Mouse (Mus musculus) forebrain, postnatal 0 days (tissue): ENCODE data around the gene 4933430I17Rik. TPM values are rescaled to one million over a fixed set of nuclear protein-coding genes. Genes with fewer than 3 reads are reported as not detected.

Experiments used
- ATAC-seq: fragments of 200-750 bp; cut with Nextera tagmentation; 2 replicates; pipeline ENCODE4 v1.8.0; 2017; ENCODE audit warnings: mild to moderate bottlenecking, moderate library complexity
- DNase-seq: peaks from one replicate; pipeline ENCODE4 v3.0.0-alpha.2; 2015
- H3K27ac ChIP-seq: fragments of 300-500 bp; sonication (generic); 2 replicates; pipeline ENCODE4 v1.5.1; 2014; ENCODE audit warnings: low read depth, mild to moderate bottlenecking, antibody characterized with exemption, low read length, moderate library complexity, mixed read lengths
- H3K27me3 ChIP-seq: fragments of 300-500 bp; sonication (generic); 2 replicates; pipeline ENCODE4 v1.6.1; 2014; ENCODE audit warnings: mild to moderate bottlenecking, low read length, mixed read lengths; ENCODE audit not compliant: insufficient read depth
- H3K36me3 ChIP-seq: fragments of 300-500 bp; sonication (generic); 2 replicates; pipeline ENCODE4 v1.6.1; 2014; ENCODE audit warnings: mild to moderate bottlenecking, moderate library complexity; ENCODE audit not compliant: insufficient read depth
- H3K4me1 ChIP-seq: fragments of 300-500 bp; sonication (generic); 2 replicates; pipeline ENCODE4 v1.6.1; 2014; ENCODE audit warnings: antibody characterized with exemption; ENCODE audit not compliant: insufficient read depth
- H3K4me2 ChIP-seq: fragments of 300-500 bp; sonication (generic); 2 replicates; pipeline ENCODE4 v1.6.1; 2014; ENCODE audit warnings: low read depth, mild to moderate bottlenecking, moderate library complexity
- H3K4me3 ChIP-seq: fragments of 300-500 bp; sonication (generic); 2 replicates; pipeline ENCODE4 v1.5.1; 2014; ENCODE audit warnings: low read depth, low read length, mixed read lengths
- H3K9ac ChIP-seq: fragments of 300-500 bp; sonication (generic); 2 replicates; pipeline ENCODE4 v1.6.1; 2014; ENCODE audit warnings: mild to moderate bottlenecking
- H3K9me3 ChIP-seq: fragments of 300-500 bp; sonication (generic); 2 replicates; pipeline ENCODE4 v1.6.1; 2016; ENCODE audit warnings: low read length
- CTCF ChIP-seq: sonication (generic); IDR thresholded peaks from 2 replicates; pipeline ENCODE4 v1.5.1; 2016; ENCODE audit warnings: antibody characterized with exemption, control low read depth, low read depth
- WGBS: fragments of 180-500 bp; shearing (Covaris S2); extraction: QIAGEN DNeasy Blood & Tissue Kit; methylation state at CpG from one replicate; pipeline ENCODE4 v1.1.7; 2014; 5-methylcytosine and 5-hydroxymethylcytosine counted together
- polyA plus RNA-seq: library from polyadenylated mRNA; unstranded; fragments of >200 nt; fragmentation: Nextera tagmentation; extraction: Ambion mirVana; gene quantifications from 2 replicates; pipeline ENCODE4 v1.2.1, GENCODE M21; 2015
- total RNA-seq: library from RNA; depleted of rRNA; stranded (reverse); fragments of >200 nt; gene quantifications from 2 replicates; pipeline ENCODE4 v1.2.3, GENCODE M21; 2014

The 4933430I17Rik gene
- total and polyA plus RNA-seq, 2 experiments from 2014 or later = 0.38 to 0.50 TPM

DNA sequence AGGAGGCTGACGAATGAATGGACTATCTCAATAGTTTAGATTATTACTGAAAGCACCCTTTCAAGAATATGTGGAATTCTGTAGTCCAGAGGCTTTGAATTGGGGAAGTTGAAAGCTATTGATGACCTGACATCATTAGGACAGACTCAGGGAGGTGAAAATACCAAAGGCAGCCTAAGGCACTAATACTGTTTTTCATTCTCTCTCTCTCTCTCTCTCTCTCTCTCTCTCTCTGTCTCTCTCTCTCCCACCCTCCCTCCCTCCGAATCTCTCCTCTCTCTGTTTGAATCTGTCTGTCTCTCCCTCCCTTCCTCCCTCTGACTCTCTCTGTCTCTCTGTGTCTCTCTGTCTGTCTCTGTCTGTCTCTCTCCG is 36.4 kb downstream of the 4933430I17Rik start:
- H3K4me3 ChIP-seq = no peak overlapping the region
- H3K4me2 ChIP-seq = 0 out of 2 replicates have a peak overlapping the region, but pooled peaks have one; percentile 14
- no peaks in the 10 kb centered on the region for H3K27me3 ChIP-seq
- ATAC-seq (peak; percentile 47), DNase-seq (no peak)
- WGBS = 26% methylated on average over 3 of the region's 3 CpGs
- no peak overlapping the region for H3K27ac ChIP-seq
- no peak for TF ChIP-seq CTCF
- H3K36me3 ChIP-seq = no peaks in the 10 kb centered on the region
- no peaks in the 10 kb centered on the region; the same call in 1 of the 2 replicates for H3K4me1 ChIP-seq
- no peaks in the 10 kb centered on the region for H3K9me3 ChIP-seq
- H3K9ac ChIP-seq = 0 out of 2 replicates have a peak overlapping the region, but pooled peaks have one; percentile 4

DNA sequence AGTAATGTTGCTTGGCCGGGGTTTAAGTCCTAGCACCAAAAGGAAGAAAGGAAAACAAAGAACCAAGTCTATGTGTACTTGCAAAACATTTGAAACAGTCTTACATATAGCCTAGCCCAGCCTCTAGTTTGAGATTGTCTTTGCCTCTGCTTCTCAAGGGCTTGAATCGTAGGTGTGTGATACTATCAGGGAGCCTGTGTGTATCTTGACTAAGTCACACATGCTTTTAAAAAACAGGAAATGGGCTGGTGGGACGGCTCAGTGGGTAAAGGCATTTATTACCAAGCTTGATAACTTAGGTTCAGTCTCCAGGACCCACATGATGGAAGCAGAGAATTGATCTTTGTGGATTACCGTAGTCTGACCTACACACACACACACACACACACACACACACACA is 36.8 kb downstream of the 4933430I17Rik start:
- no peak for ATAC-seq
- TF ChIP-seq CTCF = no peak
- H3K36me3 ChIP-seq = no peaks in the 10 kb centered on the region
- no peaks in the 10 kb centered on the region; the same call in 1 of the 2 replicates for H3K4me1 ChIP-seq
- DNase-seq = no peak
- no peak overlapping the region for H3K4me2 ChIP-seq
- no peaks in the 10 kb centered on the region for H3K27me3 ChIP-seq
- no peak overlapping the region for H3K9ac ChIP-seq
- 68% methylated on average over 4 of the region's 4 CpGs for WGBS
- no peaks in the 10 kb centered on the region for H3K9me3 ChIP-seq
- H3K27ac ChIP-seq = no peak overlapping the region
- H3K4me3 ChIP-seq = no peak overlapping the region

DNA sequence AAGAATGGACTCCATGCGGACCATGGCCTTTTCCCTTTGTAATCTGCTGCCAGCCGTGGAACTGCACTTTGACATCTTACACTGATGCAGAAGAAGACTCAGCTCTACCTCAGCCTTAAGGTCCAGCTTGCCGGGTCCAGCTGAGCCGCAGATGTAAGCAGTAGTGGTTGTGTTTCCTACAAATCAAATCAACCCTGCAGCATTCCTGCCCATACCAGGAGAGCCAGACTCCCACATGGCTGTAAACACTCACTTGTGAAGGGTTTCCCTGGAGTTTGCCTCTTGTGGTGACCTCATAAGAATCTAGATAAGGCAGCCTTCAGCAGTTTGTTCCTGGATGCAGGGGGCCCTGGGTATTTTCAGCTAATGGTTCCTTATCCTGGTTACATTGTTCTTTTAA is 41.4 kb downstream of the 4933430I17Rik start:
- no peak for ATAC-seq
- H3K4me1 ChIP-seq = no peaks in the 10 kb centered on the region
- no peaks in the 10 kb centered on the region for H3K27me3 ChIP-seq
- H3K9me3 ChIP-seq = no peaks in the 10 kb centered on the region
- 88% methylated on average over 4 of the region's 4 CpGs for WGBS
- no peak for TF ChIP-seq CTCF
- H3K4me3 ChIP-seq = no peak overlapping the region
- no peak overlapping the region for H3K4me2 ChIP-seq
- H3K27ac ChIP-seq = no peak overlapping the region
- no peak overlapping the region for H3K9ac ChIP-seq
- DNase-seq = no peak
- no peaks in the 10 kb centered on the region for H3K36me3 ChIP-seq

DNA sequence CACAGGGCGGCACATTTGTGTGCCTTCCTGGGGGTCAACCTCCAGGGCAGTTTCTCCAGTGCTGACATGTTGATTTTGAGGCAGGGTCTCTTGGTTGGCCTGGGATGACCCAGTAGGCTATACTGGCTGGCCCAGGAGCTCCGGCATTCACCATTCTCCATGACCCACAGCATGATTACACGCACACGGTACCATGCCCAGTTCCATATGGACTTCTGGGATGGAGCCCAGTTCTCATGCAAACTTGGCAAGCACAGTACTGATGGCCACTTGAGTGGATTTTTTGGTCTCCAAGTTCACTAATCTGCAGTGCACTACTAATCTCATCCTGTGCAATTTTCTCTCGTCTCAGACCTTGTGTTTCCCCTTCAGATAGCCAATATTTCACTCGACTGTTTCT is 42.5 kb downstream of the 4933430I17Rik start:
- no peaks in the 10 kb centered on the region for H3K36me3 ChIP-seq
- no peak overlapping the region for H3K27ac ChIP-seq
- 78% methylated on average over 6 of the region's 6 CpGs for WGBS

DNA sequence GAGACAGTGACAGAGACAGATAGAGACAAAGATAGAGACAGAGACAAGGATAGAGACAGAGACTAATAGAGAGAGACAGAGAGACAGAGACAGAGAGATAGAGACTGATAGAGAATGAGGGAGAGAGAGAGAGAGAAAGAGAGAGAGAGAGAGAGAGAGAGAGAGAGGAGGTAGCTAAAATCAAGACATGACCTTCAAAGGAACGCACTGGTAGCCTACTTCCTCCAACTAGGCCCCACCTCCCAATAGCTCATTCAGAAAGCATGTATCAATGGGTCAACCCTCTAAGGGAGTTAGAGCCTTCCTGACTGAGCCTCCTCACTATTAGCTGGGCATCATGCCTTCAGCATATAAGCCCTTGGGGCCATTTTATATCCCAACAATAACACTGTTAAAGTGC is 43.2 kb downstream of the 4933430I17Rik start:
- no peak for ATAC-seq
- H3K9ac ChIP-seq = no peak overlapping the region
- H3K4me3 ChIP-seq = no peak overlapping the region
- H3K27me3 ChIP-seq = no peaks in the 10 kb centered on the region
- 76% methylated on average over 1 of the region's 1 CpGs for WGBS
- H3K9me3 ChIP-seq = no peaks in the 10 kb centered on the region
- no peak for DNase-seq
- no peaks in the 10 kb centered on the region for H3K4me1 ChIP-seq
- H3K36me3 ChIP-seq = no peaks in the 10 kb centered on the region
- no peak overlapping the region for H3K4me2 ChIP-seq
- no peak for TF ChIP-seq CTCF
- H3K27ac ChIP-seq = no peak overlapping the region

More for the DNA sequence above, 42.5 kb downstream of the 4933430I17Rik start:
- DNase-seq (no peak), ATAC-seq (no peak)
- Histone ChIP-seq H3K9me3 (no peaks in the 10 kb centered on the region), H3K4me1 (no peaks in the 10 kb centered on the region), H3K4me3 (no peak overlapping the region), H3K9ac (no peak overlapping the region), H3K4me2 (no peak overlapping the region), H3K27me3 (no peaks in the 10 kb centered on the region)
- TF ChIP-seq CTCF = no peak

DNA sequence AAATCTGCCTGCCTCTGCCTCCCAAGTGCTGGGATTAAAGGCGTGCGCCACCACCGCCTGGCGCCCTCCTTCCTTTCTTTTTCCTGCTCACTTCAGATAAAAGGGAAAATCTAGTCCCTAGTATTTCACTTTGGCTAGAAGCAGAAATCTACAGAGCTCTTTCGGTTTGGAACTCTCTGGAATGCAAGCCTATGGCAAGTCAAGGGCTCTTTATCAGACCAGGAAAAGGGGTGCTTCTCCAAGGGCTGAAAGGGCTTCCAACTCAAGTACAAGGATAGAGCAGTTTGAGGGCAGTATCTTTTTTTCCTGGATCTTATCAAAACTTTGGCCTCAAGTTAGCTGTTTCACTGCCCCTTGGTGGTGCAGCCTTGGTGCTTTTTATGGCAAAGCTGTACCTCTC is 44.4 kb downstream of the 4933430I17Rik start:
- Histone ChIP-seq H3K36me3 (no peaks in the 10 kb centered on the region), H3K4me3 (no peak overlapping the region), H3K27ac (no peak overlapping the region), H3K4me2 (no peak overlapping the region), H3K9ac (no peak overlapping the region), H3K9me3 (no peaks in the 10 kb centered on the region), H3K4me1 (no peaks in the 10 kb centered on the region), H3K27me3 (no peaks in the 10 kb centered on the region)
- DNase-seq = no peak
- no peak for TF ChIP-seq CTCF
- WGBS = 94% methylated on average over 5 of the region's 5 CpGs
- ATAC-seq = no peak

DNA sequence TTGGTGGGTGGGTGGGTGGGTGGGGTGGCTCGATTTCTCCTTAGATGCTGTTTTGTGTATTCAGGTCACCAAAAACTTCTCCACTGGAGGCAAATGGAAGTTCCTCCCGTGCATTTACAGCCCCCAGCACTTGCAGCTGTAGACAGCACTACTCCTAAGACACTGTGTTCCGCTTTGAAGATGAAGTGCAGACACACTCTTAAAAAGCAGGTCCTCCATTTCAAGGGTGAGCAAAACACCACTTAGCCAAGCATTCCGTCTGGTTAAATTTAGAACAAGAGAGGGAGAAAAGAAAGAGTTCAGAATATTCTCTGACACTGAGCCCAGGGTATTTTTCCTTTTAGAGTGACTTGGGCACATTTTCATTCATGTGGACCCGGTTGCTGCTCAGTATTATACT is 44.9 kb downstream of the 4933430I17Rik start:
- Histone ChIP-seq H3K36me3 (no peaks in the 10 kb centered on the region), H3K4me1 (no peaks in the 10 kb centered on the region), H3K27ac (no peak overlapping the region), H3K27me3 (no peaks in the 10 kb centered on the region), H3K4me3 (no peak overlapping the region), H3K9me3 (no peaks in the 10 kb centered on the region), H3K4me2 (no peak overlapping the region), H3K9ac (no peak overlapping the region)
- DNase-seq = no peak
- no peak for TF ChIP-seq CTCF
- ATAC-seq = no peak
- WGBS = 73% methylated on average over 5 of the region's 5 CpGs
